Mouse (Mus musculus) midbrain, embryonic 10.5 days (tissue): ENCODE results near the gene Sdhaf4. TPM values are rescaled to one million over a fixed set of nuclear protein-coding genes. Genes with fewer than 3 reads are reported as not detected.
A peak's percentile ranks its signal among the peaks of the same experiment; 100 is the strongest.
"Not testable (repeated sequence)": the region's sequence is repeated elsewhere in the genome, so short reads cannot be mapped to it uniquely, and the experiment has no call there.

Experiments used
- DNase-seq: peaks from one replicate; pipeline ENCODE4 v3.0.0-alpha.2; 2017; ENCODE audit warnings: low spot score
- H3K27ac ChIP-seq: fragments of 300-500 bp; sonication (generic); replicated peaks from 2 replicates; pipeline ENCODE4 v1.5.1; 2016; ENCODE audit warnings: mild to moderate bottlenecking
- H3K27me3 ChIP-seq: fragments of 300-500 bp; sonication (generic); 2 replicates; pipeline ENCODE4 v1.6.1; 2016; ENCODE audit warnings: low read depth, mild to moderate bottlenecking; ENCODE audit not compliant: poor library complexity, severe bottlenecking
- H3K36me3 ChIP-seq: fragments of 300-500 bp; sonication (generic); 2 replicates; pipeline ENCODE4 v1.6.1; 2016; ENCODE audit warnings: mild to moderate bottlenecking, moderate library complexity
- H3K4me1 ChIP-seq: fragments of 300-500 bp; sonication (generic); 2 replicates; pipeline ENCODE4 v1.6.1; 2016
- H3K4me3 ChIP-seq: fragments of 300-500 bp; sonication (generic); 2 replicates; pipeline ENCODE4 v1.5.1; 2016; ENCODE audit warnings: mild to moderate bottlenecking, moderate library complexity
- H3K9me3 ChIP-seq: fragments of 300-500 bp; sonication (generic); replicated peaks from 2 replicates; pipeline ENCODE4 v1.6.1; 2016; ENCODE audit warnings: mild to moderate bottlenecking
- WGBS: fragments of 180-500 bp; shearing (Covaris S2); methylation state at CpG from one replicate; pipeline ENCODE4 v1.1.7; 2016; 5-methylcytosine and 5-hydroxymethylcytosine counted together
- polyA plus RNA-seq: library from polyadenylated mRNA; unstranded; fragments of >200 nt; fragmentation: Nextera tagmentation; extraction: Ambion mirVana; gene quantifications from 2 replicates; pipeline ENCODE4 v1.2.1, GENCODE M21; 2016

The Sdhaf4 gene
- polyA plus RNA-seq, 1 experiment from 2014 or later: 80.1 TPM

DNA sequence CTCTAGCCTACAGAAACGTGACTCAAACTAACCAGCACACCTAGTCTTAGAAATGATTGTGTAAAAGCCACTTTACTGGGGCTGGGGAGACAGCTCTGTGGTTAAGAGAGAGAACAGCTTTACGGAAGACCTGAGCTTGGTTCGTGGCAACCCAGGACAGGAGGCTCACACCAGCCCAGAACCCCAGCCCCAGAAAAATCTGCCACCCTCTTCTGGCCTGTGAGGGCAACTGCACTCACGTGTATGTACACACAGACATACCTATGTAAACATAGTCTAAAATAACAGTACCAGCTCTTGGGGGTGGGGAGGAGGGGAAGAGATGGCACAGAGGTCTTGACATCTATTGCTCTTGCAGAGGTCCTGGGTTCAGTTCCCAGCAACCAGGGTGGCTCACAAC, 10.0 kb downstream of the Sdhaf4 start:
- H3K27me3 ChIP-seq: no peaks in the 10 kb centered on the region
- no peak overlapping the region for H3K27ac ChIP-seq
- H3K36me3 ChIP-seq: peaks cover 47% of the 10 kb centered on the region
- H3K9me3 ChIP-seq: no peaks in the 10 kb centered on the region
- no peak overlapping the region for H3K4me3 ChIP-seq
- no peaks in the 10 kb centered on the region for H3K4me1 ChIP-seq
- DNase-seq: no peak
- WGBS: 91% methylated on average over 4 of the region's 4 CpGs

GRCm38 (mm10) chr1:23983118-23983517, 22.3 kb downstream of the Sdhaf4 start:
- Histone ChIP-seq H3K36me3 (no peaks in the 10 kb centered on the region), H3K4me1 (no peaks in the 10 kb centered on the region), H3K27me3 (no peaks in the 10 kb centered on the region), H3K9me3 (no peaks in the 10 kb centered on the region), H3K4me3 (no peak overlapping the region), H3K27ac (no peak overlapping the region)
- no peak for DNase-seq
- 93% methylated on average over 3 of the region's 3 CpGs for WGBS

DNA sequence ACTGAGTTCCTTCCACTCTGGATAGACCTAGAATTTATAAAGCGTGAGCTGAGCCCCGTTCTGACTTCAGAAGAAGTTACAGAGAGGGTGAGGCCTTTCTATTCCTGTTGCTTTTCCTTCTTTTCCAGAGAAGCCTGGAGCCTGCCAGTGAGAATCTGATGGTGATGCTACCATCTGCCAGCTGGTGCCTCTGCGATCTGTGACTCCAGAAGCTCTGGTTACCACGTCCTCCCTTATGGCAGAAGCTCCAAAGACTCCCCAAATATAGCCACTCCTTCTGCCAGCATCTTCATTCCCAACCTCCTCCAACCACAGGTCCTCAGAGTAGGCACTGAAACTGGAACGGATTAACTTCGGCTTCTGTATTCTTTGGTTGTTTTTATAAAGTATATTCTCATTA, 27.2 kb downstream of the Sdhaf4 start:
- no peak overlapping the region for H3K27ac ChIP-seq
- H3K27me3 ChIP-seq: no peaks in the 10 kb centered on the region
- H3K4me1 ChIP-seq: peaks cover 5% of the 10 kb centered on the region
- no peaks in the 10 kb centered on the region for H3K36me3 ChIP-seq
- WGBS: 84% methylated on average over 6 of the region's 6 CpGs
- H3K4me3 ChIP-seq: no peak overlapping the region
- no peaks in the 10 kb centered on the region for H3K9me3 ChIP-seq
- no peak for DNase-seq

GRCm38 (mm10) chr1:23971159-23971558, 34.3 kb downstream of the Sdhaf4 start:
- not testable (repeated sequence) for H3K4me3 ChIP-seq, H3K27ac ChIP-seq, H3K9me3 ChIP-seq, DNase-seq, H3K4me1 ChIP-seq, H3K27me3 ChIP-seq, H3K36me3 ChIP-seq
- WGBS: 92% methylated on average over 4 of the region's 4 CpGs

DNA sequence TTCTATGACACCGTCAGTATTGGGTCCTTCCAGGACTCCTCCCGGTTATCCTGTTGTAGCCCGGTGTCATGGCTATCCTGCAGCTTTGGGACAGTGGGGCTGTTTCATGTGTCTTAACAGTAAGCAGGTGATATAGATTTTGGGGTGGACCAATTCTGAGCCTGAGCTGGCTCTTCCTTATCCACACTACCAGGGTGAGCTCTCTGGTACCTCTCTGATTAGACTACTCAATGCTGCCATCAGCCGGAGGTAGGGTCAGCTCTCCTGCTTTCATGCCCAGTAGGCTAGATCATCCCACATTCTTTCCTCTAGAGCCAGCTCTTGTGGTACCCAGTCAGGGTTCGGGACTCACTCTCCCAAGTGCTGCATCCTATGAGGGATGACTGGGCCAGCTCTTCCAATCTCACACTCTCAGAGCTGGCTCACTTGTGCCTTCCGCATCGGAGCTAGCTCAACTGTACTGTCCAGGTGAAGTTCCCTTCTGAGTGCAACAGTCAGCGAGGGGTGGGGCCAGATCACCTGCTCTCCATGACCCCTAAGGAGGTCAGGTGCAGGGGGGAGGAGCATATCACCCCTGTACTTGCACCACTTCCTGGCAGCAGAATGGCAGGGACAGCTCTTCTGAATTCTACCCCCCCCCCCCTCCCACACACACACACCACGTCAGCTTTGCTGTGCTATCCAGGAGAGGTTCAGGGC, 37.3 kb downstream of the Sdhaf4 start:
- no peak for DNase-seq
- no peaks in the 10 kb centered on the region for H3K36me3 ChIP-seq
- no peaks in the 10 kb centered on the region for H3K4me1 ChIP-seq
- peaks cover 5% of the 10 kb centered on the region; the same call in 1 of the 2 replicates for H3K9me3 ChIP-seq
- no peak overlapping the region for H3K27ac ChIP-seq
- 89% methylated on average over 9 of the region's 9 CpGs for WGBS
- H3K4me3 ChIP-seq: no peak overlapping the region
- H3K27me3 ChIP-seq: no peaks in the 10 kb centered on the region

GRCm38 (mm10) chr1:23966226-23966625, 39.2 kb downstream of the Sdhaf4 start:
- WGBS: 60% methylated on average over 1 of the region's 1 CpGs
- peaks cover 5% of the 10 kb centered on the region; the same call in 1 of the 2 replicates for H3K9me3 ChIP-seq
- H3K4me3 ChIP-seq: no peak overlapping the region
- H3K4me1 ChIP-seq: no peaks in the 10 kb centered on the region
- no peak for DNase-seq
- H3K27ac ChIP-seq: no peak overlapping the region
- no peaks in the 10 kb centered on the region for H3K27me3 ChIP-seq
- no peaks in the 10 kb centered on the region for H3K36me3 ChIP-seq

DNA sequence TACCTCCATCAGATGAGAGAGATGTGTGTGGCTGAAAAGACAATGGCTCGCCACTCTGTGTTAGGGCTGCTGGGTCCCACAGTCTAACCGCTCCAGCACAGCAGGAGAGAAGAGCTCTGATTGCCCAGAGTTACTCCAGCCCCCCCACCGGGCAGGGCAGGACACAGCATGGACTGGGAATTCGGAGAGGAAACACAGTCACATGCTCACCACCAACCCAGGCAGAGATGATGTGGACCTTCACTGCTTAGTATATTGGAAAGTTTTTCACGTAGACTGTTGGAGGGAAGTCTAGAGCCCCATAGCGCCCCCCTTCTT, 46.1 kb downstream of the Sdhaf4 start:
- no peak for DNase-seq
- H3K4me3 ChIP-seq: peak overlapping the region; percentile 44
- no peaks in the 10 kb centered on the region for H3K27me3 ChIP-seq
- H3K9me3 ChIP-seq: no peaks in the 10 kb centered on the region
- WGBS: 18% methylated on average over 6 of the region's 6 CpGs
- no peaks in the 10 kb centered on the region for H3K36me3 ChIP-seq
- H3K27ac ChIP-seq: no peak overlapping the region
- H3K4me1 ChIP-seq: peaks cover 9% of the 10 kb centered on the region

DNA sequence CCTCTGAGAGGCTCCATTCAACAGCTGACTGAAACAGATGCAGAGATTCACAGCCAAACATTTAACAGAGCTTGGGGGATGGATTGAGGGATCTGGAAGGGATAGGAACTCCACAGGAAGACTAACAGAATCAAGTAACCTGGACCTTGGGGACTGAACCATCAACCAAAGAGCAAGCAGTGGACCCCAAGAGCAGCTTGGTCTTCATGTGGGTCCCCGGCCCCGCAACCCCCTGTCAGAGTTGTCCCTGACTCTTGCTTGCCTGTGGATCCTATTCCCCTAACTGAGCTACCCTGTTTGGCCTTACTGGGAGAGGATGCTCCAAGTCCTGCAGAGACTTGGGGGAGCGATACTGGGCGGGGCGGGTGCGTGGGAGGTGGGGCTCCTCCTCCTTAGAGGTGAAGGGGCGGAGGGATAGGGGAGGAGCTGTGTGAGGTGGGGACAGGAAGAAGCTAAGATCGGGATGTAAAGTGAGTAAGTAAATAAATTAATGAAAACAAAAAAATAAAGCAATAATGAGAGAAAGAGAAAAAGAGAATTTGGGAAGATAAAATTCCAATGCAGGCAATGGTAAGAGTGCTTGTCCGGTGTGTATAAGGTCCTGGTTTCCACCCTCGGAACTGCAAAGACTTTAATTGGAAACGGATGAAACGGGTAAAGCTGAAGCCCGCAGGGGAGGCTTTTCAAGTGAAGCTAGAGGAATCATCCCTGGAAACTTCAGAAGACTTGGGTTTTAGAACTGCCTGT, 46.6 kb downstream of the Sdhaf4 start:
- 12% methylated on average over 13 of the region's 13 CpGs for WGBS
- Histone ChIP-seq H3K4me3 (peak overlapping the region; percentile 44), H3K27me3 (no peaks in the 10 kb centered on the region), H3K36me3 (no peaks in the 10 kb centered on the region), H3K9me3 (no peaks in the 10 kb centered on the region), H3K4me1 (peaks cover 9% of the 10 kb centered on the region), H3K27ac (0 out of 2 replicates have a peak overlapping the region, but pooled peaks have one; percentile 17)
- peak; percentile 34 for DNase-seq

DNA sequence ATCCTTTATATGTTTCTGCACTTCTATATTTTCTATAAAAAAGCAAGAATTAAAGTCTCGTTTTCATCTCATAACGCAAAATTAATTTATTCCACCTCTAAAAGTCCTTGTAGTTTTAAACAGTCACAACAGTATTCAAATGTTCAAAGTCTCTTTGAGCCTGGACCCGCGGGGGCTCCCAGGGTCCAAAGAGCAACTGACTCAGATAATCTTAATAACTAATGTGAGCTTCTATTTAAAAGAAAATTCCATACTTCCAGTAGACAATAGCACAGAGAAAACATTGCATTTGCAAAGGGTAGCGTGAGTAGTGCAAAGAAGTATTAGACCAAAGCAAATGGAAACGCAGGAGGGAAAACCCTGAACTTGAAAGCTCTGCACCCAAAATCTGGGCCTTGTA, 47.4 kb downstream of the Sdhaf4 start:
- 90% methylated on average over 6 of the region's 6 CpGs for WGBS

GRCm38 (mm10) chr1:23955539-23955938, 49.9 kb downstream of the Sdhaf4 start:
- Histone ChIP-seq H3K27me3 (no peaks in the 10 kb centered on the region), H3K27ac (no peak overlapping the region), H3K36me3 (no peaks in the 10 kb centered on the region), H3K4me3 (no peak overlapping the region), H3K4me1 (peaks cover 9% of the 10 kb centered on the region), H3K9me3 (no peaks in the 10 kb centered on the region)
- 86% methylated on average over 4 of the region's 4 CpGs for WGBS
- no peak for DNase-seq

More for the DNA sequence above, 47.4 kb downstream of the Sdhaf4 start:
- Histone ChIP-seq H3K27ac (no peak overlapping the region), H3K27me3 (no peaks in the 10 kb centered on the region), H3K4me1 (peaks cover 9% of the 10 kb centered on the region), H3K36me3 (no peaks in the 10 kb centered on the region), H3K9me3 (no peaks in the 10 kb centered on the region), H3K4me3 (no peak overlapping the region)
- DNase-seq: no peak

DNA sequence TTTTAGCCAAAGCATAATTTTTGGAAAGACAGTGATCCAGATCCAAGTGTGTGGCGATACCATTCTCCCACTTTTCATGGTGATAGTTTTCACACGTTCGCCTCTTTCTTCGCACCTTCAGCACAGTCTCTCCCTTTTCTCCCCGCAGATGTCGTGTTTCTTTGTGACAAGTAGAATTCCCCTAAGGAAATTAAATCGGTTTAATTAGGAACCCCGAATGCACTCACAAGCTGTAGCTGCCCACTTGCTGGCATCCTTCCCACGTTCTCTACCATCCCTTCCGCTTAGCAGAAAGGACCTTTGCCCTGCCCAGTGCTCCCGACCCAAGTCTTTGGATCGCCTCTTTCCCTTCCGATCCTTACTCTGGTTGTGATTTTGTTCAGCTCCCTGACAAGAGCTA, 51.5 kb downstream of the Sdhaf4 start:
- H3K36me3 ChIP-seq: no peaks in the 10 kb centered on the region
- H3K4me1 ChIP-seq: peaks cover 8% of the 10 kb centered on the region
- no peaks in the 10 kb centered on the region for H3K27me3 ChIP-seq
- no peaks in the 10 kb centered on the region for H3K9me3 ChIP-seq
- no peak overlapping the region for H3K4me3 ChIP-seq
- no peak overlapping the region for H3K27ac ChIP-seq
- WGBS: 90% methylated on average over 13 of the region's 13 CpGs
- no peak for DNase-seq

DNA sequence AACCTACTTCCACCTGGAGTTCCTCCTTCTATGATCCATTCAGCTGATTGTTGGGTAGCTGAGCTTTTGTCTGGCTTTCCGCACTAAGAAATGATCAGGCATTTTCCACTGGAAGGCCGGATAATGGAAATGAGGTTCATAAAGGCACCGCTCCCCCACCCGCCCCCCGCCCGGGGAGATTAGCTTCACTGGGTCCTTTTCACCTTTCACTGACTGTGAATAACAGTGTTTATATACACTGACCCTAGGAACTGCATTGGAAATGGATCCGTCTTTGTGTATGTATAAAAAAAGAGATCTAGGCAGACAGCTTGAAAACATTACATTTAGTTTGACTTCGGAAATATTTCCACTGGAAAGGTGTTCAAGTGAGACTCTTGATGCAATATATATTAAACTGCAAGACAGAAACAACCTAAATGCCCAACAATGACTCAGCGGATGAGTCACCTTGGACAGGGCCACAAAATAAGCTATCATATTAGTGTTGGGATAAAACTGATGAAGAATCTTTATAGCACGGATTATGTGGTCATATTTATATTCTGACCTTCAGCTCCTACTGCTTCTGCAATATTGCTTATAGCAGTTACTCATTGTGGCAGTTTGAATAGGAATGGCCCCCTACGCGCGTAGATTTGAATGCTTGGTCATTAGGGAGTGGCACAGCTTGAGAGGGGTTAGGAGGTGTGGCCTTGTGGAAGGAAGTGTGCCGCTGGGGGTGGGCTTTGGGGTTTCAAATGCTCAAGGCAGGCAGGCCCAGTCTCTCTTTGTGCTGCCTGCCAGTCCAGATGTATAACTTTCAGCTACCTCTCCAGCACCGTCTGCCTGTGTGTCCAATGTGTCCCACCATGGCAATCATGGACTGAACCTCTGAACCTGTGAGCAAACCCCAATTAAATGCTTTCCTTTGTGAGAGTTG, 56.4 kb downstream of the Sdhaf4 start:
- WGBS: 66% methylated on average over 15 of the region's 15 CpGs
- H3K4me3 ChIP-seq: no peak overlapping the region

More for the DNA sequence above, 56.4 kb downstream of the Sdhaf4 start:
- Histone ChIP-seq H3K27me3 (no peaks in the 10 kb centered on the region), H3K4me1 (peaks cover 13% of the 10 kb centered on the region), H3K27ac (peak overlapping the region; percentile 47; the same call in 1 of the 2 replicates), H3K9me3 (no peaks in the 10 kb centered on the region), H3K36me3 (no peaks in the 10 kb centered on the region)
- no peak for DNase-seq
